Mouse (Mus musculus): ENCODE measurements at regions not wholly inside any gene's neighbourhood (a gene's known extent, or its start where the extent isn't known, plus 50 kb on each side); places are given as distances from the start of the nearest gene placed in this dataset.

GRCm38 (mm10) chr10:67663028-67663427 lies 114.3 kb upstream of the Ado start:
- no peak for DNase-seq (ENCODE audit: low spot score)

GRCm38 (mm10) chr10:67661666-67662065 lies 112.9 kb upstream of the Ado start:
- no peak for DNase-seq (ENCODE audit: low spot score)

GRCm38 (mm10) chr10:67658005-67658545 lies 109.3 kb upstream of the Ado start:
- no peak for DNase-seq (ENCODE audit: low spot score)

- no peak for DNase-seq (ENCODE audit: low spot score)
These were observed 108.5 kb upstream of the Ado start for GRCm38 (mm10) chr10:67657305-67657704.

- no peak for DNase-seq (ENCODE audit: low spot score)
These were observed 105.8 kb upstream of the Ado start for GRCm38 (mm10) chr10:67654518-67654917.

- no peak for DNase-seq (ENCODE audit: low spot score)
These were observed 103.5 kb upstream of the Ado start for GRCm38 (mm10) chr10:67652300-67652699.

- DNase-seq (ENCODE audit: low spot score), result no peak
These were observed 102.6 kb upstream of the Ado start for GRCm38 (mm10) chr10:67651386-67651785.

GRCm38 (mm10) chr10:67647777-67648727 lies 99.3 kb upstream of the Ado start:
- peak; percentile 54 for DNase-seq (ENCODE audit: low spot score)

GRCm38 (mm10) chr10:67646659-67647559 lies 98.2 kb upstream of the Ado start:
- no peak for DNase-seq (ENCODE audit: low spot score)

- DNase-seq (ENCODE audit: low spot score), result no peak
These were observed 97.1 kb upstream of the Ado start for GRCm38 (mm10) chr10:67645821-67646220.

- DNase-seq (ENCODE audit: low spot score), result peak; percentile 65
These were observed 95.5 kb upstream of the Ado start for GRCm38 (mm10) chr10:67644280-67644679.

GRCm38 (mm10) chr10:67643685-67644084 lies 94.9 kb upstream of the Ado start:
- DNase-seq (ENCODE audit: low spot score), result no peak

GRCm38 (mm10) chr10:67637339-67637738 lies 88.6 kb upstream of the Ado start:
- no peak for DNase-seq (ENCODE audit: low spot score)

- peak; percentile 64 for DNase-seq (ENCODE audit: low spot score)
These were observed 87.8 kb upstream of the Ado start for GRCm38 (mm10) chr10:67636569-67636968.

- no peak for DNase-seq (ENCODE audit: low spot score)
These were observed 86.0 kb upstream of the Ado start for GRCm38 (mm10) chr10:67634795-67635194.

- no peak for DNase-seq (ENCODE audit: low spot score)
These were observed 84.3 kb upstream of the Ado start for GRCm38 (mm10) chr10:67633063-67633462.

GRCm38 (mm10) chr10:67623338-67623737 lies 74.6 kb upstream of the Ado start:
- DNase-seq (ENCODE audit: low spot score), result no peak

GRCm38 (mm10) chr10:67620018-67620417 lies 71.3 kb upstream of the Ado start:
- DNase-seq (ENCODE audit: low spot score), result no peak

- no peak for DNase-seq (ENCODE audit: low spot score)
These were observed 69.4 kb upstream of the Ado start for GRCm38 (mm10) chr10:67618112-67618511.

- no peak for DNase-seq (ENCODE audit: low spot score)
These were observed 66.3 kb upstream of the Ado start for GRCm38 (mm10) chr10:67615016-67615415.

GRCm38 (mm10) chr10:67610689-67611088 lies 61.9 kb upstream of the Ado start:
- no peak for DNase-seq (ENCODE audit: low spot score)

- no peak for DNase-seq (ENCODE audit: low spot score)
These were observed 59.3 kb upstream of the Ado start for GRCm38 (mm10) chr10:67608033-67608432.

All from testis, postnatal 10 days (tissue).